Mouse (Mus musculus): ENCODE measurements around the gene Fam204a.

- no peak for TF ChIP-seq CTCF (conservative IDR thresholded peaks at IDR 0.05 in 1 of 2, IDR thresholded peaks at IDR 0.05 in 1 of 2; ENCODE audit: low read depth in 2 of 2, low read length in 2 of 2)
- no peak for TF ChIP-seq ETS1 (conservative IDR thresholded peaks at IDR 0.05; ENCODE audit: low read depth, low read length)
- no peak for TF ChIP-seq GABPA (IDR thresholded peaks at IDR 0.05; ENCODE audit: insufficient replicate concordance, low read depth, low read length)
- no peak for TF ChIP-seq HCFC1 (IDR thresholded peaks at IDR 0.05; ENCODE audit: low read depth, low read length)
- no peak for TF ChIP-seq ELF1 (IDR thresholded peaks at IDR 0.05; ENCODE audit: low read depth, low read length)
These were observed 43.6 kb downstream of the Fam204a start for GRCm38 (mm10) chr19:60182901-60183300.

Data from CH12.LX (cell line).